Mouse (Mus musculus) left cerebral cortex, postnatal 14 days (tissue): ENCODE data around the gene Psen1. TPM values are rescaled to one million over a fixed set of nuclear protein-coding genes. Genes with fewer than 3 reads are reported as not detected.

Experiments used
- DNase-seq, 2 experiments: peaks; one replicate each; pipeline ENCODE4 v3.0.0; 2021 to 2022; ENCODE audit warnings: low spot score in 2 of 2, mixed read lengths in 1 of 2
- intact Hi-C: fragments of 180-260 bp; cut with DNase I; formaldehyde crosslinking; loops from one replicate; pipeline ENCODE4 v1.15.1; 2025
- long read RNA-seq, 2 experiments: library from polyadenylated mRNA; stranded (forward); transcript quantifications; one replicate each; pipeline ENCODE4 v2.0.0; 2021
- total RNA-seq, 2 experiments: library from RNA; stranded (reverse); gene quantifications; 2 replicates each; pipeline ENCODE4 v1.2.3; 2021

The Psen1 gene
- total RNA-seq = 10 to 100 TPM; 61.9 to 63.5 TPM
- long read RNA-seq, experiment 1, transcript Psen1-201 (12 exons, 2,690 nt) = major isoform, 36 of 49 reads
- long read RNA-seq, experiment 1, partial matches to known transcripts = 7 of 49 reads
- long read RNA-seq, experiment 1, other reads (novel, unspliced or antisense) = 5 of 49 reads
- long read RNA-seq, experiment 2, transcript Psen1-201 (12 exons, 2,690 nt) = major isoform, 40 of 46 reads
- long read RNA-seq, experiment 2, partial matches to known transcripts = 6 of 46 reads
- long read RNA-seq, experiment 2, other reads (novel, unspliced or antisense) = 0 of 46 reads

DNA sequence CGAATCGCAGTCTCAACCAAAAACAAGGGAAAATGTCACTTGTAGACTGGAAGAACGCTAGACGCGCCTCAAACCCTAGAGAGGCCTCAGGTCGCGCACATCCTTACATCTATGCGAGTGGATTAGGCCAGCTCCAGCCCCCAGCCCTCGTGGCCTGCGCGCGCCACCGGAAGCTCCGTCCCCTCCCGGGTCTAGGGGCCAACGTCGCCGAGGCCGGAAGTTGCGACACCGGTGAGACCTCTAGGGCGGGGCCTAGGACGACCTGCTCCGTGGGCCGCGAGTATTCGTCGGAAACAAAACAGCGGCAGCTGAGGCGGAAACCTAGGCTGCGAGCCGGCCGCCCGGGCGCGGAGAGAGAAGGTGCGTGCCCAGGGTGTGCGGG is at the start of gene Psen1:
TSS of gene Psen1 (plus strand) at position 219 of the 382 bp plus-strand sequence.
- intact Hi-C loops = no loop called here
- peak; percentile 92 to 93 for DNase-seq

DNA sequence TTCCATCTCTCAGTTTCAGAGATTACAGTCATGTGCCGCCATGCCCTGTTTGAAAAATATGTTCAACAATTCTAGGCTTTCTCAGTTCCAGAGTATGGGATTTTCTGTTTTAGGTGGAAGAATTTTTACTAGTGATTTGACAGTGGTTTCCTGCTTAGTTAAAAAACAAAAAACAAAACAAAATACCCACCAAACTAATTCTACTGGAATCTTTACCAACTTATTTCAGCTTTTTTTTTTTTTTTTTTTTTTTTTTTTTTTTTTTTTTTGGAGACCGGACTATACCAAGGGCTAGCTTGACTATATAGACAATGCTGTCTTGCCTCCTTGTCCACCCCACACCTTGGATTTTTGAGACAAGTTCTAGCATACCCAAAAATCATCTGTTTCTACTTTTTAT is 46.7 kb upstream of the Psen1 start:
- no peak for DNase-seq
- intact Hi-C loops = loop anchor here (10.0 kb wide), 1 partner anchor 46 kb away; the partner anchor contains the start of gene Zfyve1

GRCm38 (mm10) chr12:83643116-83643515 is 44.8 kb upstream of the Psen1 start:
- intact Hi-C loops = loop anchor here (10.0 kb wide), 1 partner anchor 48 kb away; the partner anchor contains the start of gene Zfyve1
- no peak for DNase-seq

DNA sequence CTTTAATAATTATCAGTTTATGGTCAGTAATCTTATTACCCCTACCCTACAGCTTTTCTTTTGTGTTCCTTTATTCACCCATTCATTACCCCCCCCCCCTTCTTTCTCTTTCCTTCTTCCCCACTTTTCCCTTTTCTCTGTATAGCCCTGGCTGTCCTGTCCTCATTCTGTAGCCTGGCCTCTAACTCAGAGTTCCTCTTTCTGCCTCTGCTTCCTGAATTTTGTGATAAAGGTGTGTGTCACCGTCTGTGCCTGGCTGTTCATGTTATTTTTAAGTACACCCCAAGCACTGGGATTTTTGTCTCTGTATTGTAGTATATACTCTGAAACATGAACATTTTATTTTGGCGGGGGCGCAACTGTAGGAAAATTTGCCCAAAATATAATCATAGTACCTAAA is 37.6 kb upstream of the Psen1 start:
- intact Hi-C loops = no loop called here
- DNase-seq = no peak

GRCm38 (mm10) chr12:83651414-83651813 is 36.5 kb upstream of the Psen1 start:
- DNase-seq = no peak
- intact Hi-C loops = no loop called here

GRCm38 (mm10) chr12:83685466-83685865 is 2.5 kb upstream of the Psen1 start:
- DNase-seq = no peak
- intact Hi-C loops = no loop called here

- DNase-seq = no peak
- intact Hi-C loops = no loop called here
Measured at GRCm38 (mm10) chr12:83686575-83687350, 1.2 kb upstream of the Psen1 start.

- intact Hi-C loops = no loop called here
- peak; percentile 55 to 65 for DNase-seq
Measured at GRCm38 (mm10) chr12:83688316-83689086, 549 bp downstream of the Psen1 start.

- intact Hi-C loops = no loop called here
- no peak for DNase-seq
Measured at GRCm38 (mm10) chr12:83689087-83689432, 1.1 kb downstream of the Psen1 start.

- no peak for DNase-seq
- intact Hi-C loops = no loop called here
Measured at GRCm38 (mm10) chr12:83694011-83694410, 6.1 kb downstream of the Psen1 start.

DNA sequence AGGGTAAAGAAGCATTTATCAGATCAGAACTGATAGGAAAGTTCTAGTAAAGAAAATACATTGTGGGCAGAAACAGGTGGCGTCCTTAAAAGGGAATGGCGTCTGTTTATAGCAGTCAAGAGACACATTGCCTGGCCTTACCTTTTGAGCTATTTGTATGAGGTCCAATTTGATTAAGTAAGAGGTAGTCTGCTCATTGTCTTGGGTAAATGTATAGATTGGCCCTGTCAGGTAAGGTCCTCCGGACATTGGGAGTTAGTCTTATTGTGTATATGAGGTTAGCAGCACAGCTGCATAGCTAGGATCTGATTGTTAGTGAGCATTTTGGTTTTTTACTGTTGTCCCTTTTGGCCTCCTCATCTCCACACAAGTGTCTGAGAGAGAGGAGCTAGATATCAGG is 6.7 kb downstream of the Psen1 start:
- intact Hi-C loops = no loop called here

DNA sequence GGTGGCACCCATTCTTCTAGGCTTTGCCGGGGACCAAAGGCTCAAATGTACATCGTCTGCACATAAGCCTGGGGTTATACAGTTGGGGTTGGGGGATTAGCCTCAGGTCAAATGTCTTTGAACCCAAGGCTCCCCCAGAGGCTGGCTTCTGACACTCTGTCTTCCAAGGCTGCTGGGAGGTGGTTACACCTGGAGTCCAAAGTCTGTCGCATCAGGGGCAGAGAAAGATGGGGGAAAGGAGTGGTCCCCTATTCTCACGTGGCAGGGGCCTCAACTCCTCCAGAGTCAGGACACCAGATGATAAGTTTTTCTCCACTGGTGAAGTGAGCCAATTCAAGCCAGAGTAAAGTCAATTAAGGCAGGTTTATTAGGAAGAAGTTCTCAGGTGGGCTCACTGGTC is 10.7 kb downstream of the Psen1 start:
- intact Hi-C loops = no loop called here
- no peak for DNase-seq

More for the DNA sequence above, 6.7 kb downstream of the Psen1 start:
- no peak for DNase-seq

- intact Hi-C loops = no loop called here
- no peak for DNase-seq
Measured at GRCm38 (mm10) chr12:83701608-83702007, 13.7 kb downstream of the Psen1 start.

DNA sequence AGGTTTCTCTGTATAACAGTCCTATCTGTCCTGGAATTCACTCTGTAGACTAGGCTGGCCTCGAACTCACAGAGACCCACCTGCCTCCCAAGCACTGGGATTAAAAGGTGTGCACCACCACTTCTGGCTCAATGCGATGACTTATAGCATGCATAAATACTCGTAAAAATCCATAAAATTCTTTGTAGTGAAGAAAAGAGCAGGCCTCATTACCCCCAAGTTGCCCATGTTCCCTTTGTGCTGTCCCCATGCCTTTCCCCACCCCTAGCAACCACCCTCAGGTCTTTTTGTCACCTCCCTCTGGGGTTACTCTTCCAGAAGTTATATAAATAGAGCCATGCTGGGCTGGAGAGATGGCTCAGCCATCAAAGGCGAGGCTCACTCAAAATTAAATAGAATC is 14.8 kb downstream of the Psen1 start:
- no peak for DNase-seq
- intact Hi-C loops = no loop called here

DNA sequence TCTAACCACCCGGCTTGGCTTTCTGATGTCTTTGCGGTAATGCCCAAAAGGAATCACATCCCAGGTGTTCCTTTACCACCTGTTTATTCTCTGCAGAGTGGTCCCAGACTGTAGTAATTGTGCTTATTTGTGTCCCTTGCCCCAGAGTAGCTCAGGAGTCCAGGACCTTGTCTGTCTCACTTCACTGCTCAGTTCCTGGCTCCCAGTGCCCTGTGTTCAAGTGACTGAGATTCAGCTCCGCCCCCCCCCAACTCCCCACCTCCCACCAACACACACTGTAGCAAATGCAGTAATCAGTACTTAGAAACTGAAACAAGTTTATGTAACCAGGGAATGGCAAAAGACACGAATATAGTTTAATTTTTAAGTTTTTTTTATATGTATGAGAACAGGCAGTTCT is 19.0 kb downstream of the Psen1 start:
- DNase-seq = no peak
- intact Hi-C loops = no loop called here

DNA sequence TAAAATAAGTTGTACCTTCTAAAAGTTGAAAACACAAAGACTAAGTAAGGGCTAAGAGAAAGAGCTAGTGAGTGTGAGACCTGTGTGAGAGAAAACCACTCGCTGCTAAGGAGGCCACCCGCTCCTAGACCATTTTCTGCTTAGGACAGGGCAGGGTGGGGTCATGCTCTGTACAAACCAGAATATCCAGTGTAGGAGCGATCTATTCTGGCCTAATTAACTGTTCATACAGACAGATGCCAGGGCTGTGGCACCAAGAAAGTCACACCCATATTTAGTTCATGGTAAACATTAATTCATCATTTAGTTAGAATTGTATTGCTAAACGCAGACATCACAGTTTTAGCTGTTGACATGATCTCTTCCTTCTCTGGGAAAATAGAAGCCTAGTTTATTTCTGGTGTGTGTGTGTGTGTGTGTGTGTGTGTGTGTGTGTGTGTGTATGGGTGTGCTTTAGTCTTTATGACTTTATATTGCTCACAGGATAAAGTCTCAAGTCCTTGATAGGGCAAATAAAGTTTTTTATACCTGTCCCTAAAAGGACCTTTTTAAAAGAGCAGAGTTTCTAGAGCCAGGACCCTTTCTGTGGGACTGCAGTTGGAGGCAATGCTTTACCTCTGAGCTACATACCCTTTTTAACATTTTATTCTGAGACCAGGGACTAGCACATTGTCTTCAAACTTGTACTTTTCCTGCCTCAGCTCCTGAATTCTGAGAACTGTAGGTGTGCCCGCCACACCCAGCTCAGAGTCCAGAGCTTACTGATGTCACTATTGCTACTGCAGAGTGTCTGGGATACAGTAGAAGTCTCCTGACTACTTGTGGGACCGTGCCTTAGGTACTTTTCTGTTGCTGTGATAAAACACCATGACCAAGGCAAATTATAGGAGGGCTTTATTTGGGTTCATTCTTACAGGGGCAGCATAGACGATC is 20.5 kb downstream of the Psen1 start:
- DNase-seq = no peak
- intact Hi-C loops = no loop called here

GRCm38 (mm10) chr12:83709934-83710333 is 22.0 kb downstream of the Psen1 start:
- DNase-seq = no peak
- intact Hi-C loops = loop anchor here (10.0 kb wide), 2 partner anchors 245 to 345 kb away; partner anchors contain the start of genes Acot3 and Riox1

DNA sequence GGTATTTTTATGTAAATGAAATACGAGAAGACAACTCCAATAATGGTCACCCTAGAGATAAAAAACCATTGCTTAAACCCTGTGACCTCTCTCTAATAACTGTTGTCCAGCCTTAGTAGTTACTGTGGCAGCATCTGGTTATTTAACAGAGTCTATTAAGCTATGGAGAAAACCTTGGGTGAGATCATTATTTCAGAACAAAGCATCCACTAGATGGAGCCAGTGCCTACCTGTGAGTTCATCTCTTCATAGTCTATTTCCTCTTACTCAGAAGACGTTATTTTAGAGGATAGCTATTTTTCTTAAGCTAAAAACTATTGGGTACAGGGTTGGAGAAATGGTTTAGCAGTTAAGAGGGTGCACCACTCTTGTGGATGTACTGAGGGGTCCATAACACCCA is 25.8 kb downstream of the Psen1 start:
- peak; percentile 77 to 89 for DNase-seq

More for the DNA sequence above, 25.8 kb downstream of the Psen1 start:
- intact Hi-C loops = loop anchor here (2.0 to 10.0 kb wide), 3 partner anchors 57 to 341 kb away; partner anchors contain the start of genes Acot3 and Riox1
